Mouse (Mus musculus) T-helper 17 cell (primary cell): ENCODE results near the gene Samd13.

Experiments
- in situ Hi-C, 2 experiments: fragments of 300-600 bp; cut with MboI, MseI; formaldehyde crosslinking; loops; 1 replicate in 1 of 2; 2 replicates in 1 of 2; pipeline ENCODE4 v1.15.1; 2025; ENCODE audit warnings: high pct_unique_total_duplicates in 2 of 2

The Samd13 gene

DNA sequence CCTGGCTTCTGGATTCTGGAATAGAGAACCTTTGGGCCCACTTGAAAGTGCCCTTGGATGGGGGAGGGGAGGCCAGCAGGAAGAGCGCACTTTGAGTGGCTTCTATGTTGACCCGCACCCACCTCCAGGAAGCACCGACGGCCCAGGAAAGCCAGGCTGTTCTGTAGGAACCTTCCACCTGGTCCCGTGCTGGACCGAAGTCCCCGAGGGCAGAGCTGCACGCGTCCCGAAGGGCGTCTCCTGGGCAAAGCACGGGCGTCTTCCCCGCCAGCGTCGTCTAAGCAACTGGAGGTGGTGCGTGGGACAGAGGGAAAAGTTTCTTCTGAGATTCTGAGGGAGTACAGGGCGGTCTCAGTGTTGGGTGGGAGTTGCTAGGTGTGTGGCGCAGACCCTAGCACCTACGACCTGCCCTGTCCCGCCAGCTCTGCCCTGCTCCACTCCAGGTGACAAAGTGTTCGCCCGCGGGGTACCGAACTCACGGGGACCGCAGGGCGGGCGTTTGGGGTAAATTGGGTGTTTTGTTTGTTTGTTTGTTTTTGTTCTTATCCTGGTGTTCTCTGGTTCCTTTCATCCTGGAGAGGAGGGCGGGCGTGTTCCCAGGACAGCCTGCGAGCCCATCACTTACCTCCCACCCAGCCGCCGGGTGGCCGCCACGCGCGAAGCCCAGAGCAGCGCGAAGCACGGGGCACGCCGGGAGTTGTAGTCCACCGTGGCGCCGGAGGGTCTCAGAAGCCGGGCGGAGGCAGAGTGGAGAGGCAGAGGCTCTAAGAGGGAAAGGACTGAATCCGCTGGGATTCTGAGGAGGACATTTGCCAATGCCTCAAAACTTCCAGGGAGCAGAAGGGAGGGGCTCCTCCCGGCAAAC lies at the start of gene Samd13:
TSS of gene Samd13 (minus strand) at position 782 of the 865 bp plus-strand sequence.
- in situ Hi-C loops = loop anchor here in 1 of 2 experiments (5.0 kb wide), 1 partner anchor 92 kb away; no protein-coding TSS in a partner anchor

DNA sequence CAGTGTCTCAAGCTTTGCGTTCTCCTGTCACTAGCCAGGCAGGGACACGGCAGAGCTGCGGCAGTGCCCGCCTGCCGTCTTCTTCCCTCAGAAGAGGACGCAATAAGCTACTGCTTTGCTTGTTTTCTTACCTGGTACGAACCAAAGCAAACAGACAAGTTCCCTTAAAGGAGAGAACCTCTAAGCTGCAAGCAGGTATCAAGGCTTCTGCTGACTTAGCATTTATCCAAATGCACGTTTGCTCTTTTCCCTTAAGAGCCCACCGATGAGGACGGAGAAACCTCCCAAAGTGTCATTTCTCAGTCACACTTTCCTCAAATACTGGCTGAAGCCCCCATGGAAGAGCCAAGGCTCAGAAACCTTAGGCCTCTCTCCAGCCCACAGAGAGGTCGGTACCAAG lies 46.1 kb upstream of the Samd13 start:
- in situ Hi-C loops = no loop called here

DNA sequence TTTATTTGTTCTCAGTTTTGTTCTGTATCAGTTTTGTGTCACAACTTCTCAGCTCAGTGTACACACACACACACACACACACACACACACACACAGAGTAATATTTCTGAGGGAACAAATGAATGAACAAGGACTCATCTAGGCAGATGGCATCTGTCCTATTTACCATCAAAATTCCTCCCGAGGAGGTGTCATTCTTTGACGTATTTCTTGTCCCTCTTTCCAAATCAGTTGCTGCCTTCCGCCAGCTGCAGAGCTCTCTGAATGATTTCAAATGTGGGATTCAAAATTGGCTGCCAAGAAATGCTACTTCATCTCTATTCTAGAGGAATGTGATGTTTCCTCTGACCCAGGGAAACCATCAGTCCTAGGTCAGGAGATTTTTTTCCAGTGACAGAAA lies 37.6 kb upstream of the Samd13 start:
- in situ Hi-C loops = no loop called here

DNA sequence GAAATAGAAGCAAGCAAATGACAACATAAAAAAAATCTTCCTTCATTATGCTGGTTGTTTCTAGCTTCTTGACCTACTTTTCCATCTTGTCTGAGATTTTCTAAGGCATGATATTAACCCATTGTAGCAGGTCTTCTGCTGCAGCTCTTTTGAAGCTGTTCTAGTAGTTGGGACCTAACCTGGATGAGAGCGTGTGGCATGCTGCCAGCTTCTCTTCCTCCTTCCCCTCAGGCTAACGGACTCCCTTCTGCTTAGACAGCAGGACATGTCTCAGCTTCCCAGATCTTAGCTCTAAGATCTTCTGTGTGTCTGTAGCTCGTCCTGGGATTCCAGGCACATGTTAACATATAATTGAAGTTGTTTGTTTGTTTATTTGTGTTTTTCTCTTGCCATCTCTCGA lies 34.3 kb upstream of the Samd13 start:
- in situ Hi-C loops = no loop called here

DNA sequence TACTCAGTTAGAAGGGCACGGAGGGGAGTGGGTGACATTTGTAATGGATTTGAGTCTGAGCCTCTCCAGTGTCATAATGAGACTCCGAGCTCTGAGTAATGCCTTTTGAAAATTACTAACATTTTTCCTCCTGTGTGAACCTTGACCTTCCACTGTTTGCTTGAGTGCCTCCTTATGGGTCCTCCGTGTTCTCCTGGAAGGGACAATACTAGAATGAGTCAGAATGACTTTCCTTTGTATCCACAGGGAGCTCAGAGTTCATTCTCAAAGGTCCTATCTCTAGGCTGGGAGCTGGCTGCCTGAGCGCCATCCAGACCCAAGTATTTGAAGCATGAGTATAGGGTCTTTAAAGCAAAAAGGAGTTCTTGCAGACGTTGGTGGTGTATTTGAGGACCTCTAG lies 32.9 kb upstream of the Samd13 start:
- in situ Hi-C loops = no loop called here

DNA sequence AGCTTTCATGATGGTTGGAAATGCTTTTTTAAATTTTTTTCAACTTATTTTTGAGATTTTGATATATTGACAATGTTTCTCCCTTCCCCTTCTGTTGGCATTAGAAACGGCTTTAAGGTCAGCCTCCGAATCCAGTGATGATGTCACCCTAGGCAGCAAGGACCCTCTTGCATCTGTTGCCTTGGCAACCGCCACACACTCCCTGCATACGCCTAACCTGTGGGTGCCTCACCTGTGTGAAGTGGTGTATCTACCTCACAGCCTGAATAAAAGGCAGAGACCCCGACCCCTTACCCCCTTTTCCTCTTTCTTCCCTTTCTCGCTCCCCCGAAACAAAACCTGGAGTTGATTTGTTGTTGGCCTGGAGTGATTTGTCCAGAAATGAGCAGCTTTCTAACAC lies 26.9 kb upstream of the Samd13 start:
- in situ Hi-C loops = no loop called here

DNA sequence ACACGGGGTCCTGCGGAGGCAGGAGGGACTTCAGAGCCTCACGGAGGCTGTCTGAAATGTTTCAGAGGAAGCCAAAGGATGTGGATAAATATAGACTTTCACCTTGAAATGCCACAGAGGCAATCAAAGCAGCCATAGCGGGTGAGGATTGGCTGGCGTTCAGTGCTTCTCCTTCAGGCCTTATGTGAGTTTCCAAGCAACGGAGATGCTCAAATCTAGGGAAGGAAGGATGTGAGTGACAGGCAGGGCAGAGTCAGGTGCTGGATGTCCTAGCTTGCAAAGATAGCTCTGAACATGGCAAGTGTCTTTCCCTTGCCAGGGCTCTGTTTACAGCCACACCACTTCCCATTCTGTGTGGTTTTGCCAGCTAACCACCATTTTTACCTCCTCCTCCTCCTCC lies 26.2 kb upstream of the Samd13 start:
- in situ Hi-C loops = no loop called here

DNA sequence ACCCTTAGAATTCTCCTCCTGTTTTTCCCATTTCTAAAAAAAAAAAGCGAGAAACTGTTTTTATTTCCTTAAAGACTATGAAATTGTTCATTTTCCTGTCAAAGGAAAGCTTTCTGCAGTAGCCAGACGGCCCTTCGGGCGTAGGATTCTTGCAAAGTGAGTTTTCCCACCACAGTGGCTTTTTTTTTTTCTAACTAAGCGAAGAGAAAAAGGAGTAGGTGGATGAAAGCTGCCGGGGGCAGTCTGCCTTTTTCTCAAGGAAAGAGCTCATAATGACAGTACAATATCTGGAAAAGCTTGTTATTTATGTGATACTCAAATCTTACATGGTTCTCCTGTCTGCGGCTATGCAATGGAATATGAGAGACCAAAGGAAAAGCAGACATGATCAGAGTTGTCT lies 25.7 kb upstream of the Samd13 start:
- in situ Hi-C loops = no loop called here

DNA sequence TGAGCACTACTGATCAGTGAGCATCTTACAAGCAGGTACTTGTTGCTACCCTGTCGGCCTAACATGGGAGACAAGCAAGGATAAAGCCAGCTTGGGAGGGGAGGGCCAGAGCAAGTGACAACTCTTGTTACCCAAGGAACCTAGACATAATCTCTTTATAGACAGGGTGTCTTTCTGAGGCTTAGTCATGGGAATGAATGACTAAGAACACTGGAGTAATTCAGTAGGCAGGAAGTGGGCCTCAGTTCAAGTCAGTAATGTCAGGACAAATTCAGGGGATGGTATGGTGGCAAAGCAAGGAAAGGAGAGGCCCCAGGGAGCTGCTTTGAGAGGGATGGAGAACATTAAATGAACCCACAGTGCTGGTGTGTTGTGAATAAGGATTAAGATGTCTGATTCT lies 23.7 kb upstream of the Samd13 start:
- in situ Hi-C loops = no loop called here

DNA sequence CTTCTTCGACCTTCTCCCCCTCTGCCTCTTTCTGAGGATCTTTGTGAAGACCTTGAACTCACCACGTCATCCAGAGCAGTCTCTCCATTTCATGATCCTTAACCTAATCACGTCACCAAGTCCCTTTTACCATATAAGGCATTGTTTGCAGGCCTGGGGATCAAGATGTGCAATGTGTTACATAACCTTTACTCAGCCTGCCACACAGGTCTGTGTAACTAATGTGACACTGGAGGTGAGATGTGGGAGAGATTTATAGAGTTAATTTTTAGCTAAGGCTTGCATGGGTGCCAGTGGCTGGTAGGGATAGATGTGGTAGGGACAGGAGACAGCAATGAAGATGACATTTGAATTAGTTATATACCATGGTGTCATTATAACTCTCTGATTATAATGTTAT lies 23.0 kb upstream of the Samd13 start:
- in situ Hi-C loops = no loop called here

DNA sequence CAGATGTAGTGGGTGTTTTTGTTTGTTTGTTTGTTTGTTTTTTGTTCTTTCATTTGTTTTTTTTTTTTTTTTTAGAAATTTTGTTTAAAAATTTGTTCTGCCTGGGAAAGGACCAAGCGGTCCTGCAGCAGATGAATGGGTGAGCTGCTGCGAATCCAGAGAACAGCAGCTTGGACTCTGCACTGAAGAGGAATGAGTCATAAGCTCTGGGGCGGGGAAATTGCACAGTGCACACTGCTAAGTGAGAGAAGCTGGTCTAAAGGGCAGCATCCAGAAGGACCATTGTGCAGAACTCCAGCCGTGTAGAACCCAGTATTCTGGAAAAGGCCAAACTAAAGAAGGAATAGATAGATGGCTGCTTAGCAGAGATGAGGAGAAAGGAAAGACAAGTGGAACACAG lies 18.7 kb upstream of the Samd13 start:
- in situ Hi-C loops = no loop called here

DNA sequence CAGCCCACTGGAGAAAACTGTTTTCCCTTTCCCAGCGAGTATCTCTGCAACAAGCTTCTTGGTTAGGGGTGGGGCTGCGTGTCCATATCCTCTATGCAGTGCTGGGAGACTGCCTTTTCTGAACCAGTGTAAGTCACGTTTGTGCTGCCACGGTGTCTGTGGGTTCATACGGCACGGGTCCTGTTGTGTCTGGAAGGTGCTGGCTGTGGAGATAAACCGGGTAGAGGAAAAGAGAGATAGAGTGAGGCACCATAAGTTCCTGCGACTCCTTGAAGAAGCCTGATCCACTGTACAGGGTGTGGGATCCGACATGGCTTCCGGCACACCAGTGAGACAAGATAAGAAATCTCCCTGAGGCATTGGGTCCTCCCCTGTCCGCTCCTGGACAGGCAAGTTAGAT lies 14.7 kb upstream of the Samd13 start:
- in situ Hi-C loops = no loop called here

DNA sequence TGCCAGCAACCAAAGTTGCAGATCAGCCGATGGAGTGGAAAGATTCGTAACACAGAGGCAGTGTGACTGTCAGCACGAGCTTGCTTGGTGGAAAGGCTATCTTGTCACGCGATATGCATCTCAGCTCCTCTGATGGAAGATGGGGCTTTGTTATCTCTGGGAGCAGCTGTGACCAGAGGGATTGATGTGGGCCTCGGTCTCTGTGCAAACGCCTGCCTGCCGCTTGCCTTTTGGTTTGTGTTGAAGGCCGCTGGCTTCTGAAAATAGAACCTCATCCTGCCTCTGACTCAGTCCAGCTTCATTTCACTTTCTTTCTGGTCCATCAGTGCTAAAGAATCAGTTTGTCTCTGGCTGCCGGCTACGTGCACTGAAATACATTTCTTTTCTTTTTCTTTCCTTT lies 13.6 kb upstream of the Samd13 start:
- in situ Hi-C loops = no loop called here

DNA sequence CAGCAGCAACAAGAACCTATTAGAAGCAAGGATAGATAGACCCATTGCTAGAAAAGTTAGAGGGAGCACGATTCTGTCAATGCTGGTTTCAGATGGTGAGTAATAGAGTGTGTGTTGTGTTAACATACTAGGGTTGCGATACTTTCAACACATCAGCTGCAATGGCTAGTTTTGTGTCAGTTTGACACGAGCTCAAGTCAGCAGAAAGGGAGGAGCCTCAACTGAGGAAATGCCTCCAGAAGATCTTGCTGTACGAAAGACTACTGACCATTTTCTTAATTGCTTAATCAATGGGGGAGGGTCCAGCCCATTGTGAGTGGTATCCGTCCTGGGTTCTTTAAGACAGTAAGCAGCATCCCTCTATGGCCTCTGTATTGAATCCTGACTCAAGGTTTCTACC lies 7.2 kb upstream of the Samd13 start:
- in situ Hi-C loops = no loop called here

DNA sequence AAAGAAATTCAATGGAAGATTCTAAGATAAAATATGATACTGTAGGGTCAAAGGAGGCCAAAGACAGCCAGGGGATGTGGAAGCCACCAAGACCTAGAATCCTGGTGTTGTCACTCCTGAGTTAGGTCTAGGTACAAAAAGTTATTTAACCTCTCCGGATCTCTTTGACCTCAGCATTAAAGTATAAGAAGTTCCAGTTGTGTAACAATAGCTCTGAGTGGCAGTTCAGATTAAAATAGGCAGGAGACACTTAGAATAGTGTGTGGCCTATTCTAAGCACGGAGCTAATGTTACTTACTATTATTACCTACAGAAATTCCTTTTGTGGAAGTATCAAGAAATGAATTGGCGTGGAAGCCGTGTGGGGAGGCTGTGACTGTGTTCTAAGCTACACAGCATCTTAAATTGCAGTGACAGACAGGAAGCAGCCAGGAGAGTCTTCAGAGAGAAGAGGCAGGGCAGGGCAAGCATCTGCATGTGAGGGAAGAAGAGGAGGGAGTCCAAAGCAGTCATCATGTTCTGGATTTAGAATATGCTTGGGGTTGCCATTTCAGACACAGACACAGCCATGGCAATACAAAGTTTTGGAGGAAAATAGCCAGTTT lies 1.8 kb upstream of the Samd13 start:
- in situ Hi-C loops = no loop called here

DNA sequence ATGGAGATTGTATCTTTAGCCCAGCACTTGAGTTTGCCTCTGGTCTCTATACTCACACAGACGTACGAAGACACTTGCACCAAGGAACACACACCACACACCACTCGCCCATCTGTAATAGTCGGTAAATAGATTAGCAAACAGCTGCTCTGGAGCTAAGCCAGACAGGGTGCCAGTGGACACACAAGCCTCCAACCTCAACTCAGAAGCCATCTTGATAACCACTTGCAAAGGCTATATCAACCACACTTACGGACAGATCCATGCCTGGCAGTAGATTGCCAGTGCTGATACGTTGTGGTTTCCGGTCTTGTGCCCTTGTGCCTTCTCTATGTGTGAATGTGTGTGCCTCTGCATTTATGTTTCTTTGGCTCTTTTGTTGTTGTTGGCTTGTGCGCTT lies 1.0 kb upstream of the Samd13 start:
- in situ Hi-C loops = no loop called here

DNA sequence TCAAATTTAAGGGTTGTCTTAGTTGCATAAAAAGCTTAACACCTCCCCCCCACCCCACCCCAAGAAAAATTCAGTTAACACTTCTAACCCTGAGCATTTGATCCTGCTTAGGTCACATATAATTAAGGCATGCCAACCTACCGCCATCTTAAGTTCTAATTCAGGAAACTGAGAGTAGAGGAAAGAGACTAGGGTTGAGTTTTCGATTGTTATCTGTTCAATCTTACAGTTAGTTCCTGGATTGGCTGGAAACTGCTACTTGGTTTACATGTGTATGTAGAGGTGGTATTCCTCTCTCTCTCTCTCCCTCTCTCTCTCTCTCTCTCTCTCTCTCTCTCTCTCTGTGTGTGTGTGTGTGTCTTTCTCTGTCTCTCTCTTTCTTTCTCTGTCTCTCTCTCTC lies 2.3 kb downstream of the Samd13 start:
- in situ Hi-C loops = loop anchor here in 1 of 2 experiments (5.0 kb wide), 1 partner anchor 94 kb away; no protein-coding TSS in a partner anchor

DNA sequence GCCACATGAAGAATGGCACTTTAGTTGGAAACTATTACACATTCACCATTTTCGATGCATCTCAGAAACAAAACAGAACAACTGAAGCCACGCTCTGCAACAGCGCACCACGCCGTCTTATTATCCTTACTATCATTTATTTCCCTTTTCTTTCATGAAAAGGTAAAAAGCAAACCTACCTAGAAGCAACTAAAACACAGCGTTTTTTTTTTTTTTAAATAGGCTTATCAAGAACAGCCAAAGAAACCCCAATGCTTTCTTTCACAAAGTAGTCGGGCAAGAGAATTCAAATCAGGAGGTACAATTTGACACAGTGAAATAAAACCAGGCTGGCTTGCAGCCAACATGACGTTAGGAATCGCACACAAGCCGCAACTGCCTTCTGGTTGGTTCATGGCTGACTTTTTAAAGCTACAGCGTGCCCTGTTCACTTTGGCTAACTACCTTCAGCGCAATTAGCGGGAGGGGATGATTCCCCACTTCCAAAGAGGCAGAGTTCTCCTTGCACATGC lies 3.2 kb downstream of the Samd13 start:
- in situ Hi-C loops = loop anchor here in 1 of 2 experiments (5.0 kb wide), 1 partner anchor 95 kb away; no protein-coding TSS in a partner anchor

DNA sequence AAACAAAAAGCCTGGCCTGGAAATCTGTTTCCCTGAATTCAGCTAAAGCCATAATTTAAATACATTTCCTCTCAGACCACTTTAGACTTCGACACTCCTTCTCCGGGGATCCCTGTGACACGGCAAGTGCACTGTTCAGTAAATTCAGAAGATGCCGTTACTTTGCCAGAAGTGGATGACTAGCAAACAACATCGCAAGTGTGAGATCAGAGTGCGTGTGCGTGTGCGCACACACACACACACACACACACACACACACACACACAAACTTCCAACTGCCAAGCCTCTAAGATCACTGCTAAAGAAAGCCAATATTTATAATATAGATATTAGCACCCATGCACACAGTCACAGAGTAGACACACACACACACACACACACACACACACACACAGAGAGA lies 3.7 kb downstream of the Samd13 start:
- in situ Hi-C loops = loop anchor here in 1 of 2 experiments (5.0 kb wide), 1 partner anchor 96 kb away; no protein-coding TSS in a partner anchor

DNA sequence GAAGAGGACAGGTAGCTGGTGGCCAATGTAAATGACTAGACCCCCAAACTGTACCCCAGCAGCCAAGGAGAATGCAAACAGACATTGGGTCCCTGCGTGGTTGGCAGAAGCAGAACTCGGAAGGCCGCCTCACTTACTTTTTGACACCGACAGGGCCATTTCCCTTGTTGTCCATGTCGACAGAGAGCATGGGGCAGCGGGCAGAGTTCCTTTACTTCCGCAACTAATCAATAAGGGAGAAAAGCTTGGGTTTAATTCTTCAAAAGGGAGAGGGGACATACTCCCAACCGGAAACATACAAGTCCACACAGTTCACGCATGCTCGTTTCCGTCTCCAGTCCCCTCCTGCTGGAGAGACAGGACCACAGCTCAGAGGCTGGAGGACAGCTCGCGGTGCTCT lies 4.8 kb downstream of the Samd13 start:
- in situ Hi-C loops = loop anchor here in 1 of 2 experiments (5.0 kb wide), 1 partner anchor 97 kb away; no protein-coding TSS in a partner anchor

DNA sequence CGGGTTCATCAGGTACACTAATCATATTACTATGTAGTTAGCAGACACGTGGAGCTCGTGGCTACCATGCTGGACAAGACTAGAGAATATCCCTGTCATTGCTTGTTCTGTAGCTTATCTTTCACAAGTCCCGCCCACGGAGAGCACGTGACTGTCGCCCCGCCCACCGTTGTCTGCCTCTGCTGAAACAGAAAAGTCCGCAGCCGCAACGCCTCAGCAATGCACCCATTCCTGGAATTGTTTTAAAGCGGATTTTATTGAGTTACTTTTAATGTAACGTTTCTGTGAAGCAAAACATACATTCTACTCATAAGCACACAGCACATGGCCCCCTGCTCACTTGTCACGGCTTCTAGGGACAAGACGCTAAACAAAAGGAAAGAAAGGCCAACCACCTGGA lies 5.7 kb downstream of the Samd13 start:
- in situ Hi-C loops = loop anchor here in 1 of 2 experiments (5.0 kb wide), 1 partner anchor 98 kb away; no protein-coding TSS in a partner anchor

DNA sequence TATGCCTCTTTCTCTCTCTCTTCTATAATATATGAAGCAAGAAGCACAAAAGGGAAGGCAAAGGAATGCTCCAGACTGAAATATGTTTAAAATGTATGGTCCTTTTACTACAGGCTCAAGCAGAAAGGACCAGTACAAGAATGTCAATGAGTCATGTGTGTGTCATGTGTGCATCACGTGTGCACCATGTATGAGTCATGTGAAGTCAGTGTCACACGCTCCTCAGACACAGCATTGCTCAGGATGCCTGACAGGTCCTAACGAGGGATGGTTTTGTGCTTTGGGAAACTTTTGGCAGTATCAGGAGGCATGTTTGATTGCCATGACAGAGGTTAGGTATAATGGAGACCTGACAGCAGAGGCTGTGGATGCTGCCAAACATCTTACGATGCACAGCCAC lies 9.2 kb downstream of the Samd13 start:
- in situ Hi-C loops = no loop called here

DNA sequence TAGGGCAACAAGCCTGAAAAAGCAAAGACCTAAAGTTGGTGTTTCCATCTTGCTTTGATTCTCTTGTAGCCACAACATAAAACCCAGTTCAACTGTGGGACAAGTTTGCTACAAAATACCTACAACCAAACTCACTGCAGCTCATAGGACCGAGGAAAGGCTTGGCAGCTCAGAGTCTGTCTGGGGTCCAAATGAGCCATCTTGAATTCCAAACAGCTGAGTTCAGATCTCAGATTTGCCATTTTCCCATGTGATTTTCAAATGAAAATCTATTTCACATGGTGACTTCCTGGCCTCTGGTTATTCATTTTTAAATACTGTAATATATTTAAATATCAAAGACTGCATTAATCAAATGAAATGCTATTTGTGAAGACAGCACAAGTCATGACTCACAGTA lies 10.3 kb downstream of the Samd13 start:
- in situ Hi-C loops = no loop called here
